Mouse (Mus musculus): ENCODE data around the gene Hsd3b6. TPM values are rescaled to one million over a fixed set of nuclear protein-coding genes. Genes with fewer than 3 reads are reported as not detected.
"Not testable (repeated sequence)": the region's sequence is repeated elsewhere in the genome, so short reads cannot be mapped to it uniquely, and the experiment has no call there.

Gene Hsd3b6
- polyA plus RNA-seq, 1 experiment from 2014 or later: 85.2 TPM

DNA sequence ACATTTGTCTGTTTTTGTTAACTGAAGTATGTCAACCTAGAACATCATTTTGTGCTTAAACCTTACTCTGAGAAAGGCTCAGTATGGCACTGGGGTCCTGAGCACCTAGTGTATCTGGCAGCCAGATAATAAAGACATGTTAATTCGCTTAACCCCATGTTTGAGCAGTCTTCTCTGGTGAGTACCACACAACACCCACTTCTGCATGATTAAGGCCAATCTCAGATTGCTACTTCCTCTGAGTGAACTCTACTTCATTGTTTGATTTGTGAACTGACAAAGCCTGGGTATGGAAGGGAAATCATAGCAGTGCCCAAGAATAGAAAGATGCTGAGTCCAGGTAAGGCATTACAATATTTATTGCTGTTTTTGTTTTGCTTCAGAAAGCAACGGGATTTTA is 37.6 kb upstream of the Hsd3b6 start:
- H3K4me1 ChIP-seq (ENCODE audit: control insufficient read depth, insufficient read depth, low read length): peaks cover 3% of the 10 kb centered on the region
- H3K4me2 ChIP-seq: no peak overlapping the region
- no peak for ATAC-seq (replicated peaks; ENCODE audit: insufficient number of reproducible peaks, low FRiP score, low TSS enrichment)
- no peak overlapping the region for H3K9ac ChIP-seq (ENCODE audit: low read depth, low read length)
- no peaks in the 10 kb centered on the region for H3K9me3 ChIP-seq (replicated peaks; ENCODE audit: control insufficient read depth, low read length)
- whole genome bisulfite sequencing (ENCODE audit: insufficient replicate concordance): 82% methylated on average over 2 of the region's 2 CpGs
- H3K36me3 ChIP-seq (ENCODE audit: control insufficient read depth, insufficient read depth, low read length): no peaks in the 10 kb centered on the region
- H3K27ac ChIP-seq (ENCODE audit: low read depth, low read length): no peak overlapping the region
- no peaks in the 10 kb centered on the region for H3K27me3 ChIP-seq (ENCODE audit: control insufficient read depth, insufficient read depth, low read length)
- H3K4me3 ChIP-seq (ENCODE audit: low read depth, low read length): no peak overlapping the region

DNA sequence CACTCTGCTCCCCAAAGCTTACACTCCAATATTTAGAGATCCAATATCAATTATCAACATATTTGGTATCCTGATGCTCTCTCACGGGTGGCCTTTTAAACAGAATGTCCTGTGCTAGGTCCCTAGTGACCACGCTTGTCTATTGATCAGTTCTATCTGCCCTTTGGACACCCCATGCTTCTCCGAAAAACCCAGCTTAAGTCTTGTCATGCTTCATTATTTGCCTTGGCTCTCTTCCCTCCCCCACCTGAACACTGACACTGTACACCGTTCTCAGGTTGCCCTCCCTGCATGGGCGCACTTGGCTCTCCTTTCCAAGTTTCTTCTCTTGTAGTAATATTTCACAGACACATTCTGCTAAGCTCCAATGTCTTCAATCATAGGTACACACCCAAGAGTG is 36.0 kb upstream of the Hsd3b6 start:
- no peak for ATAC-seq (replicated peaks; ENCODE audit: insufficient number of reproducible peaks, low FRiP score, low TSS enrichment)
- 87% methylated on average over 5 of the region's 5 CpGs for WGBS (ENCODE audit: insufficient replicate concordance)
- Histone ChIP-seq H3K9ac (ENCODE audit: low read depth, low read length) (no peak overlapping the region), H3K36me3 (ENCODE audit: control insufficient read depth, insufficient read depth, low read length) (no peaks in the 10 kb centered on the region), H3K27ac (ENCODE audit: low read depth, low read length) (no peak overlapping the region), H3K4me1 (ENCODE audit: control insufficient read depth, insufficient read depth, low read length) (no peaks in the 10 kb centered on the region), H3K4me2 (no peak overlapping the region), H3K27me3 (ENCODE audit: control insufficient read depth, insufficient read depth, low read length) (no peaks in the 10 kb centered on the region), H3K9me3 (replicated peaks; ENCODE audit: control insufficient read depth, low read length) (no peaks in the 10 kb centered on the region), H3K4me3 (ENCODE audit: low read depth, low read length) (no peak overlapping the region)

- H3K4me2 ChIP-seq: no peak overlapping the region
- no peak overlapping the region for H3K4me3 ChIP-seq (ENCODE audit: low read depth, low read length)
- H3K4me1 ChIP-seq (ENCODE audit: control insufficient read depth, insufficient read depth, low read length): no peaks in the 10 kb centered on the region
- no peak for ATAC-seq (replicated peaks; ENCODE audit: insufficient number of reproducible peaks, low FRiP score, low TSS enrichment)
- no peaks in the 10 kb centered on the region for H3K27me3 ChIP-seq (ENCODE audit: control insufficient read depth, insufficient read depth, low read length)
- 85% methylated on average over 1 of the region's 1 CpGs for WGBS (ENCODE audit: insufficient replicate concordance)
- no peak overlapping the region for H3K9ac ChIP-seq (ENCODE audit: low read depth, low read length)
- H3K36me3 ChIP-seq (ENCODE audit: control insufficient read depth, insufficient read depth, low read length): no peaks in the 10 kb centered on the region
- H3K27ac ChIP-seq (ENCODE audit: low read depth, low read length): no peak overlapping the region
- H3K9me3 ChIP-seq (replicated peaks; ENCODE audit: control insufficient read depth, low read length): no peaks in the 10 kb centered on the region
Measured at GRCm38 (mm10) chr3:98848898-98849297, 34.7 kb upstream of the Hsd3b6 start.

DNA sequence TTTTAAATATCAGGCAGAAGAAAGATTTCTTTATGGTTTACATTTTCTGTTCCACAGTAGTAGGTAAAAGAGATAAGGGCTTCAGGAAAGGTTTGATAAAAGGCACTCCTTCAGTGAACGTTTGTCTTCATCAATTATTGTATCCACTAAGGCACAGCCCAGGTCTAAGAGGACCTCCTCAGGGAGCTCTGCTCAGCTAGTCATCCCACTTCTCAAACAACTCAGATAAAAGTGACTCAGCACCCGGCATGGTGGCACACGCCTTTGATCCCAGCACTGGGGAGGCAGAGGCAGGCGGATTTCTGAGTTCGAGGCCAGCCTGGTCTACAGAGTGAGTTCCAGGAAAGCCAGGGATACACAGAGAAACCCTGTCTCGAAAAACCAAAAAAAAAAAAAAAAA is 1.6 kb downstream of the Hsd3b6 start:
- not testable (repeated sequence) for H3K4me1 ChIP-seq (ENCODE audit: control insufficient read depth, insufficient read depth, low read length); H3K9ac ChIP-seq (ENCODE audit: low read depth, low read length); H3K4me2 ChIP-seq; H3K27ac ChIP-seq (ENCODE audit: low read depth, low read length); H3K36me3 ChIP-seq (ENCODE audit: control insufficient read depth, insufficient read depth, low read length); H3K27me3 ChIP-seq (ENCODE audit: control insufficient read depth, insufficient read depth, low read length); H3K4me3 ChIP-seq (ENCODE audit: low read depth, low read length); H3K9me3 ChIP-seq (replicated peaks; ENCODE audit: control insufficient read depth, low read length)
- 70% methylated on average over 6 of the region's 6 CpGs for WGBS (ENCODE audit: insufficient replicate concordance)
- 0 out of 2 replicates have a peak, but pooled peaks have one; percentile 60 for ATAC-seq (replicated peaks; ENCODE audit: insufficient number of reproducible peaks, low FRiP score, low TSS enrichment)

GRCm38 (mm10) chr3:98805032-98805431 is 9.2 kb downstream of the Hsd3b6 start:
- not testable (repeated sequence) for H3K27ac ChIP-seq (ENCODE audit: low read depth, low read length); H3K4me1 ChIP-seq (ENCODE audit: control insufficient read depth, insufficient read depth, low read length); ATAC-seq (replicated peaks; ENCODE audit: insufficient number of reproducible peaks, low FRiP score, low TSS enrichment); H3K36me3 ChIP-seq (ENCODE audit: control insufficient read depth, insufficient read depth, low read length); H3K9ac ChIP-seq (ENCODE audit: low read depth, low read length); H3K4me3 ChIP-seq (ENCODE audit: low read depth, low read length); H3K9me3 ChIP-seq (replicated peaks; ENCODE audit: control insufficient read depth, low read length); H3K4me2 ChIP-seq; H3K27me3 ChIP-seq (ENCODE audit: control insufficient read depth, insufficient read depth, low read length)
- 55% methylated on average over 3 of the region's 3 CpGs for WGBS (ENCODE audit: insufficient replicate concordance)

DNA sequence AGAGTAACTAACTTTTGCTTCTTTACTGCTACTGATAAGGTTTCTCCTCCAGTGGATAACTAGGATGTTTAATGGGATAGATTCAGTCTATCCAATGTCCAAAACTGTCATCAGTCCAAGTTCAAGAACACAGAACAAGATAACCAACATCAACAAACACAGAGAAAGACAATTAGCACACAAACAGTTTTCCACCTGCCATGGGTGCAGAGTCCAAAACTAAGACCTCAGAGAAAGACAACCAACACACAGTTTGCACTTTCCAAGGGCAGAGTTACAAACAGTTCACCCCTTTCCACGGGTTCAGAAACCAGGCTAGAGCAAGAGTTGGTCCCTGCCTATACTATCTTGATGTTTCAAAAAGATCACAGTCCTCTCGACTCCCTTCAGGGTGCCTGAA is 27.7 kb downstream of the Hsd3b6 start:
- Histone ChIP-seq H3K4me3 (ENCODE audit: low read depth, low read length) (no peak overlapping the region), H3K27ac (ENCODE audit: low read depth, low read length) (no peak overlapping the region), H3K4me1 (ENCODE audit: control insufficient read depth, insufficient read depth, low read length) (no peaks in the 10 kb centered on the region), H3K9me3 (replicated peaks; ENCODE audit: control insufficient read depth, low read length) (no peaks in the 10 kb centered on the region), H3K4me2 (no peak overlapping the region), H3K36me3 (ENCODE audit: control insufficient read depth, insufficient read depth, low read length) (no peaks in the 10 kb centered on the region), H3K9ac (ENCODE audit: low read depth, low read length) (no peak overlapping the region), H3K27me3 (ENCODE audit: control insufficient read depth, insufficient read depth, low read length) (no peaks in the 10 kb centered on the region)
- WGBS (ENCODE audit: insufficient replicate concordance): 68% methylated on average over 2 of the region's 2 CpGs
- no peak for ATAC-seq (replicated peaks; ENCODE audit: insufficient number of reproducible peaks, low FRiP score, low TSS enrichment)

- Histone ChIP-seq H3K4me1 (ENCODE audit: control insufficient read depth, insufficient read depth, low read length) (no peaks in the 10 kb centered on the region), H3K9ac (ENCODE audit: low read depth, low read length) (no peak overlapping the region), H3K36me3 (ENCODE audit: control insufficient read depth, insufficient read depth, low read length) (no peaks in the 10 kb centered on the region), H3K27me3 (ENCODE audit: control insufficient read depth, insufficient read depth, low read length) (no peaks in the 10 kb centered on the region), H3K4me2 (no peak overlapping the region), H3K4me3 (ENCODE audit: low read depth, low read length) (no peak overlapping the region), H3K27ac (ENCODE audit: low read depth, low read length) (no peak overlapping the region), H3K9me3 (replicated peaks; ENCODE audit: control insufficient read depth, low read length) (no peaks in the 10 kb centered on the region)
- ATAC-seq (replicated peaks; ENCODE audit: insufficient number of reproducible peaks, low FRiP score, low TSS enrichment): no peak
Measured at GRCm38 (mm10) chr3:98782181-98782868, 31.9 kb downstream of the Hsd3b6 start.

DNA sequence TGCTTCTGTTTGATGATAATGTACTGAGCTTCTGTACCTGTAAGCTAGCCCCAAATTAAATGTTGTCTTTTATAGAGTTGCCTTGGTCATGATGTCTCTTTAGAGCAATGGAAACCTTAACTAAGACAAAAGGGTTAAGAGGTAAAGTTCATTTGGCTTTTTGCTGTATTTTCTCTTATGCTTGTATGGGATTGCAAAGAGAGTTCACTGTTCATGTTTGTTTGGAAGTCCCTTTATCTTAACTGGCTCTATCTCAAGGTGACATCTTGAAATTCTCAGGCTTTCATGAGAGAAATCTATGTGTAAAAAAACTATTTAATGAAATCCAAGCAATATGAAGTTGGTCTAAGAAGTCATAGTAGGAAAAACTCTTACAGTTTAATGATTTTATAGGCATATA is 33.3 kb downstream of the Hsd3b6 start:
- Histone ChIP-seq H3K27ac (ENCODE audit: low read depth, low read length) (no peak overlapping the region), H3K36me3 (ENCODE audit: control insufficient read depth, insufficient read depth, low read length) (no peaks in the 10 kb centered on the region), H3K4me3 (ENCODE audit: low read depth, low read length) (no peak overlapping the region), H3K4me2 (no peak overlapping the region), H3K9ac (ENCODE audit: low read depth, low read length) (no peak overlapping the region), H3K9me3 (replicated peaks; ENCODE audit: control insufficient read depth, low read length) (no peaks in the 10 kb centered on the region), H3K4me1 (ENCODE audit: control insufficient read depth, insufficient read depth, low read length) (no peaks in the 10 kb centered on the region), H3K27me3 (ENCODE audit: control insufficient read depth, insufficient read depth, low read length) (no peaks in the 10 kb centered on the region)
- no peak for ATAC-seq (replicated peaks; ENCODE audit: insufficient number of reproducible peaks, low FRiP score, low TSS enrichment)

- ATAC-seq (replicated peaks; ENCODE audit: insufficient number of reproducible peaks, low FRiP score, low TSS enrichment): no peak
- Histone ChIP-seq H3K4me2 (no peak overlapping the region), H3K9ac (ENCODE audit: low read depth, low read length) (no peak overlapping the region), H3K36me3 (ENCODE audit: control insufficient read depth, insufficient read depth, low read length) (no peaks in the 10 kb centered on the region), H3K4me3 (ENCODE audit: low read depth, low read length) (no peak overlapping the region), H3K9me3 (replicated peaks; ENCODE audit: control insufficient read depth, low read length) (no peaks in the 10 kb centered on the region), H3K27me3 (ENCODE audit: control insufficient read depth, insufficient read depth, low read length) (no peaks in the 10 kb centered on the region), H3K4me1 (ENCODE audit: control insufficient read depth, insufficient read depth, low read length) (no peaks in the 10 kb centered on the region), H3K27ac (ENCODE audit: low read depth, low read length) (no peak overlapping the region)
Measured at GRCm38 (mm10) chr3:98764155-98764554, 50.1 kb downstream of the Hsd3b6 start.

Measured in heart, embryonic 11.5 days (tissue).